Mouse (Mus musculus) C2C12 (cell line): ENCODE measurements at regions not wholly inside any gene's neighbourhood (a gene's known extent, or its start where the extent isn't known, plus 50 kb on each side); places are given as distances from the start of the nearest gene placed in this dataset.

Experiments
- CEBPB ChIP-seq: IDR thresholded peaks from one replicate; pipeline ENCODE4 v1.6.1; 2011; ENCODE audit warnings: low read depth, mild to moderate bottlenecking, control low read depth, moderate library complexity
- CTCF ChIP-seq: IDR thresholded peaks from one replicate; pipeline ENCODE4 v1.5.1; 2011; ENCODE audit not compliant: control insufficient read depth, insufficient read depth, insufficient read length

- TF ChIP-seq CTCF = no peak
- TF ChIP-seq CEBPB = no peak
Measured at GRCm38 (mm10) chrX:6258523-6258922, 62.0 kb downstream of the Bmp15 start.
